Mouse (Mus musculus) ES-E14 (cell line): ENCODE data around the gene Pdcd6ip. TPM values are rescaled to one million over a fixed set of nuclear protein-coding genes. Genes with fewer than 3 reads are reported as not detected.
A peak's percentile ranks its signal among the peaks of the same experiment; 100 is the strongest.

Experiments used
- DNase-seq: peaks from one replicate; pipeline ENCODE4 v3.0.0-alpha.2; 2013; ENCODE audit warnings: low read depth, low spot score
- H3K27ac ChIP-seq: 2 replicates; pipeline ENCODE4 v1.5.1; 2012; ENCODE audit warnings: low read depth, mild to moderate bottlenecking, low read length, moderate library complexity, mixed read lengths; ENCODE audit not compliant: poor library complexity, insufficient read depth, severe bottlenecking
- H3K36me3 ChIP-seq: 2 replicates; pipeline ENCODE4 v1.6.1; 2012; ENCODE audit warnings: mild to moderate bottlenecking, low read length, moderate library complexity, mixed read lengths; ENCODE audit not compliant: control insufficient read depth, poor library complexity, insufficient read depth, severe bottlenecking
- H3K4me1 ChIP-seq, 2 experiments: fragments of 150-350 bp in 1 of 2; sonication (generic) in 1 of 2; 2 replicates each; pipeline ENCODE4 v1.6.1; 2012; ENCODE audit warnings: low read length in 2 of 2, mild to moderate bottlenecking in 1 of 2, mixed read lengths in 1 of 2; ENCODE audit not compliant: control insufficient read depth in 2 of 2, insufficient read depth in 2 of 2, poor library complexity in 1 of 2
- H3K4me3 ChIP-seq, 2 experiments: fragments of 150-350 bp in 1 of 2; sonication (generic) in 1 of 2; 2 replicates each; pipeline ENCODE4 v1.5.1; 2012; ENCODE audit warnings: low read length in 2 of 2, low read depth in 1 of 2, mild to moderate bottlenecking in 1 of 2, mixed read lengths in 1 of 2; ENCODE audit not compliant: insufficient read depth in 1 of 2, poor library complexity in 1 of 2, severe bottlenecking in 1 of 2
- H3K9ac ChIP-seq: 2 replicates; pipeline ENCODE4 v1.6.1; 2012; ENCODE audit warnings: low read depth, mild to moderate bottlenecking, low read length, mixed read lengths; ENCODE audit not compliant: poor library complexity, insufficient read depth, severe bottlenecking
- H3K9me3 ChIP-seq: fragments of 150-350 bp; sonication (generic); 2 replicates; pipeline ENCODE4 v1.6.1; 2012; ENCODE audit warnings: low read depth, mild to moderate bottlenecking, low read length; ENCODE audit not compliant: control insufficient read depth, insufficient read depth
- CHD2 ChIP-seq: IDR thresholded peaks from 2 replicates; pipeline ENCODE4 v1.6.1; 2014; ENCODE audit warnings: mild to moderate bottlenecking, low read depth, low read length, inconsistent platforms
- HCFC1 ChIP-seq: IDR thresholded peaks from 2 replicates; pipeline ENCODE4 v1.6.1; 2012; ENCODE audit warnings: low read length, inconsistent platforms, borderline replicate concordance; ENCODE audit not compliant: insufficient read depth
- MAFK ChIP-seq: IDR thresholded peaks from 2 replicates; pipeline ENCODE4 v1.6.1; 2014; ENCODE audit warnings: mild to moderate bottlenecking, low read depth, low read length, inconsistent platforms; ENCODE audit not compliant: insufficient read depth
- ZC3H11A ChIP-seq: IDR thresholded peaks from 2 replicates; pipeline ENCODE4 v1.6.1; 2012; ENCODE audit warnings: low read depth, mild to moderate bottlenecking, inconsistent platforms, low read length, borderline replicate concordance
- ZNF384 ChIP-seq: IDR thresholded peaks from 2 replicates; pipeline ENCODE4 v1.6.1; 2012; ENCODE audit warnings: low read depth, low read length, inconsistent platforms
- in situ Hi-C, 2 experiments: fragments of 600-800 bp; cut with MboI; formaldehyde crosslinking; loops; one replicate each; pipeline ENCODE4 v1.15.1; 2025; ENCODE audit warnings: low sequenced_read_pairs in 2 of 2, inconsistent platforms in 1 of 2; ENCODE audit not compliant: unreplicated experiment in 2 of 2
- total RNA-seq: library from RNA; depleted of rRNA; stranded (reverse); fragments of 300-350 nt; gene quantifications from 2 replicates; pipeline ENCODE4 v1.2.3, GENCODE M21; 2012

Pdcd6ip gene
- total RNA-seq, 1 experiment = 28.4 TPM

DNA sequence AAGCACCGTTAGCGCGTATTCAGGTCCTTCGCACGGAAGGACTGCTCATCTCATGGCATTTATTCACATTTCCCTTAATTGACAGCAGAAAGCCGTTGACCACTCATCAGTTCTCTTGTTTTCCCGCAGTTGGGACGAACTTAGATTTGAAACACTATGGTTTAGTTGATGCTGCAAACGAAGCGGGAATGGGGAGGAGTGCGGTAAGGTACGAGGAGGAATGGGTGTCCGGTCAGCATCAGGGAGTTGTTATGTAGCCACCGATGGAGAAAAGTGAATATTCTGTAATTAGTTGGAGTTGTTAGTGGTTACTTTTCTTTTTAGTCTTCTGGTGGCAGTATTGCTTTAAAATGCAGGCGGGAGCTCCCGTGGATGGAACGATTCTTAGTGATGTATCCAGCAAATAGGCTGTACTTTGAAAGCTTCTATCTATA is 34.3 kb upstream of the Pdcd6ip start:
- no peaks in the 10 kb centered on the region for H3K9me3 ChIP-seq
- in situ Hi-C loops = no loop called here
- H3K27ac ChIP-seq = no peak overlapping the region
- TF ChIP-seq CHD2 (no peak), HCFC1 (no peak), ZNF384 (no peak), ZC3H11A (no peak), MAFK (no peak)
- peaks cover 0 to 3% of the 10 kb centered on the region in 2 experiments; a peak in 2 of 4 replicates for H3K4me1 ChIP-seq
- H3K4me3 ChIP-seq = peak overlapping the region; percentile 93 to 95
- DNase-seq = no peak
- H3K9ac ChIP-seq = peak overlapping the region; percentile 2; the same call in 1 of the 2 replicates
- no peaks in the 10 kb centered on the region for H3K36me3 ChIP-seq

- in situ Hi-C loops = no loop called here
- H3K27ac ChIP-seq = peak overlapping the region; percentile 63
- TF ChIP-seq ZC3H11A (no peak), HCFC1 (no peak), ZNF384 (no peak), CHD2 (no peak), MAFK (no peak)
- H3K4me1 ChIP-seq = peaks cover 0 to 3% of the 10 kb centered on the region in 2 experiments; a peak in 2 of 4 replicates
- H3K9me3 ChIP-seq = no peaks in the 10 kb centered on the region
- no peak for DNase-seq
- peak overlapping the region; percentile 93 to 95 for H3K4me3 ChIP-seq
- H3K9ac ChIP-seq = peak overlapping the region; percentile 93
- H3K36me3 ChIP-seq = no peaks in the 10 kb centered on the region
Measured at GRCm38 (mm10) chr9:113741637-113742137, 33.6 kb upstream of the Pdcd6ip start.

DNA sequence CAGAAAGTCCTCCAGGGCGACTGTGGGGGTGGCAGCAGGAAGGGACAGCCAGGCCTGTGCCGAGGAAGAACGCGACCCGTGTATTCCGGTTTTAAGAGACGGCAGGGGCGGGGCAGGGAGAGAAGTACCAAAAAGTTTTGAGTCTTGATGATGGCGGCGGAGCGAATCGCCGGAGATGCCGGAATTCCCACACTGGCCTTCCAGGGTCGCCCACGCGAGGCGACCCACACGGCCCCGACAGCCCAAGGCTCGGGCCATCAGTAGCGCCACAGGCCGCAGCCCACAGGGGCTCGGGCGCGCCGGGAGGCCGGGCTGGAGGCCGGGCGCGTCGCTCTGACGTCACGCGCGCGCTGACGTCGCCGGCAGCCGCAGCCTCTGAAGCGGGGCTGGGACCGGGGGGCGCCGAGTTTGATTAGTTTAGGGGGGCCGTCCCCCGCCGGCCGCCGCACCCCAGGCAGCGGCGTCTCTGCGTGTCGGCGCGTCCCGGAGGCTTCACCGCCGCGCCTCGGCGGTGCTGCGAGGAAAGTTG is 33.1 kb upstream of the Pdcd6ip start, which contains the start of gene Clasp2:
Gene Clasp2, plus strand, starts transcription at position 366 of the 529 bp plus-strand sequence.
- H3K27ac ChIP-seq = peak within 1 kb of the TSS; percentile 63
- in situ Hi-C loops = no loop called here
- peak within 1 kb of the TSS; percentile 93 to 95 for H3K4me3 ChIP-seq
- H3K4me1 ChIP-seq = peaks cover 0 to 3% of the 10 kb centered on the region in 2 experiments; a peak in 2 of 4 replicates
- TF ChIP-seq CHD2 (no peak), ZNF384 (no peak), MAFK (no peak), ZC3H11A (no peak), HCFC1 (peak; percentile 70; the same call in 1 of the 2 replicates)
- H3K9me3 ChIP-seq = no peaks in the 10 kb centered on the region
- H3K36me3 ChIP-seq = no peaks in the 10 kb centered on the region
- peak within 1 kb of the TSS; percentile 93 for H3K9ac ChIP-seq
- no peak for DNase-seq

DNA sequence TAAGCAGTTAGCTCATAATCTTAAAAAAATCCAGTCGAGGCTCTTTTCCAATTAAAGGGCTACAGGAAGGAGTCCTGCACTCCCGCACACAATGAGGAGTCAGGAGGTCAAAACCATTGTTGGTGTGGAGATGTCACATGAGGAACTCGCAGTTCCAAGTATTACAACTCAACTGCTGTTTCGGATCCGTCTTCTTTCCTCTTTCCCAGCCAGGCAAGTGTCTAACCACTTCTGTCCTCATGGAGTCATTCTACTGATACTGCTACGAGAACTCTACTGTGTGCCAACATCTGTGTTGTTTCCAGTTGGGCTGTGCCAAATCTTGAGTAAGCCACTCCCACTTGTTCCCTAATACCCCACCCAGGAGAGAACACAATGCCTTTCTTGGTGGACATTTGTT is 30.9 kb upstream of the Pdcd6ip start:
- peaks cover 0 to 3% of the 10 kb centered on the region in 2 experiments; a peak in 2 of 4 replicates for H3K4me1 ChIP-seq
- DNase-seq = no peak
- TF ChIP-seq HCFC1 (no peak), CHD2 (no peak)
- H3K9ac ChIP-seq = no peak overlapping the region
- no peak overlapping the region for H3K4me3 ChIP-seq
- H3K36me3 ChIP-seq = no peaks in the 10 kb centered on the region
- no peak overlapping the region for H3K27ac ChIP-seq
- in situ Hi-C loops = no loop called here
- H3K9me3 ChIP-seq = no peaks in the 10 kb centered on the region
